Mouse (Mus musculus) lung, embryonic 14.5 days (tissue): ENCODE data around the gene A730061H03Rik. TPM values are rescaled to one million over a fixed set of nuclear protein-coding genes. Genes with fewer than 3 reads are reported as not detected.

Source experiments
- ATAC-seq: fragments of 200-750 bp; cut with Nextera tagmentation; 2 replicates; pipeline ENCODE4 v1.8.0; 2017; ENCODE audit warnings: mild to moderate bottlenecking, moderate TSS enrichment, moderate library complexity; ENCODE audit not compliant: insufficient read depth
- DNase-seq: peaks from one replicate; pipeline ENCODE4 v3.0.0-alpha.2; 2015
- H3K27ac ChIP-seq: fragments of 300-500 bp; sonication (generic); 2 replicates; pipeline ENCODE4 v1.5.1; 2014; ENCODE audit warnings: low read depth, mild to moderate bottlenecking, moderate library complexity
- H3K27me3 ChIP-seq: fragments of 300-500 bp; sonication (generic); 2 replicates; pipeline ENCODE4 v1.6.1; 2014; ENCODE audit warnings: low read length, control low read depth; ENCODE audit not compliant: insufficient read depth
- H3K36me3 ChIP-seq: fragments of 300-500 bp; sonication (generic); 2 replicates; pipeline ENCODE4 v1.6.1; 2014; ENCODE audit warnings: control low read depth; ENCODE audit not compliant: insufficient read depth
- H3K4me1 ChIP-seq: fragments of 300-500 bp; sonication (generic); 2 replicates; pipeline ENCODE4 v1.6.1; 2014; ENCODE audit warnings: antibody characterized with exemption, control low read depth; ENCODE audit not compliant: insufficient read depth
- H3K4me2 ChIP-seq: fragments of 300-500 bp; sonication (generic); 2 replicates; pipeline ENCODE4 v1.6.1; 2014; ENCODE audit warnings: mild to moderate bottlenecking
- H3K4me3 ChIP-seq: fragments of 300-500 bp; sonication (generic); 2 replicates; pipeline ENCODE4 v1.5.1; 2014; ENCODE audit warnings: low read depth, low read length
- H3K9ac ChIP-seq: fragments of 300-500 bp; sonication (generic); 2 replicates; pipeline ENCODE4 v1.6.1; 2014
- H3K9me3 ChIP-seq: fragments of 300-500 bp; sonication (generic); 2 replicates; pipeline ENCODE4 v1.6.1; 2016; ENCODE audit warnings: low read depth, low read length, control low read depth
- CTCF ChIP-seq: IDR thresholded peaks from 2 replicates; pipeline ENCODE4 v1.5.1; 2016; ENCODE audit warnings: antibody characterized with exemption, low read depth
- WGBS: fragments of 180-500 bp; shearing (Covaris S2); extraction: QIAGEN DNeasy Blood & Tissue Kit; methylation state at CpG from one replicate; pipeline ENCODE4 v1.1.7; 2014; 5-methylcytosine and 5-hydroxymethylcytosine counted together
- polyA plus RNA-seq: library from polyadenylated mRNA; unstranded; fragments of >200 nt; fragmentation: Nextera tagmentation; extraction: Ambion mirVana; gene quantifications from 2 replicates; pipeline ENCODE4 v1.2.1, GENCODE M21; 2014

Gene A730061H03Rik
- polyA plus RNA-seq, 1 experiment from 2014 or later, result 1.2 TPM

GRCm38 (mm10) chr14:55598521-55599390 lies 38.5 kb upstream of the A730061H03Rik start:
- ATAC-seq (no peak), DNase-seq (no peak)
- Histone ChIP-seq H3K27me3 (no peaks in the 10 kb centered on the region), H3K36me3 (peaks cover 79% of the 10 kb centered on the region), H3K4me1 (no peaks in the 10 kb centered on the region), H3K9me3 (no peaks in the 10 kb centered on the region), H3K4me2 (no peak overlapping the region), H3K4me3 (no peak overlapping the region), H3K9ac (no peak overlapping the region), H3K27ac (no peak overlapping the region)
- 92% methylated on average over 21 of the region's 21 CpGs for WGBS
- TF ChIP-seq CTCF, result no peak

GRCm38 (mm10) chr14:55596036-55596690 lies 36.0 kb upstream of the A730061H03Rik start:
- TF ChIP-seq CTCF, result no peak
- WGBS, result 80% methylated on average over 13 of the region's 13 CpGs
- Histone ChIP-seq H3K27ac (no peak overlapping the region), H3K9ac (no peak overlapping the region), H3K4me2 (no peak overlapping the region), H3K36me3 (peaks cover 64% of the 10 kb centered on the region), H3K9me3 (no peaks in the 10 kb centered on the region), H3K4me1 (peaks cover 6% of the 10 kb centered on the region; the same call in 1 of the 2 replicates), H3K4me3 (no peak overlapping the region), H3K27me3 (no peaks in the 10 kb centered on the region)
- peak; percentile 27 for DNase-seq
- ATAC-seq, result no peak

- H3K9me3 ChIP-seq, result no peaks in the 10 kb centered on the region
- peak overlapping the region; percentile 79 for H3K9ac ChIP-seq
- peak overlapping the region; percentile 88 for H3K4me3 ChIP-seq
- H3K36me3 ChIP-seq, result peaks cover 42% of the 10 kb centered on the region
- H3K27me3 ChIP-seq, result no peaks in the 10 kb centered on the region
- TF ChIP-seq CTCF, result no peak
- peak overlapping the region; percentile 94; the same call in 1 of the 2 replicates for H3K27ac ChIP-seq
- peaks cover 6% of the 10 kb centered on the region; the same call in 1 of the 2 replicates for H3K4me1 ChIP-seq
- 2% methylated on average over 16 of the region's 16 CpGs for WGBS
- peak; percentile 17 for DNase-seq
- ATAC-seq, result no peak
- peak overlapping the region; percentile 94 for H3K4me2 ChIP-seq
These were observed 32.0 kb upstream of the A730061H03Rik start for GRCm38 (mm10) chr14:55592226-55592625.

GRCm38 (mm10) chr14:55591331-55591891 lies 31.2 kb upstream of the A730061H03Rik start, which contains the start of gene Rnf31:
Rnf31 (plus strand) TSS chr14:55591708.
- no peaks in the 10 kb centered on the region for H3K9me3 ChIP-seq
- H3K4me2 ChIP-seq, result peak within 1 kb of the TSS; percentile 94
- no peak for TF ChIP-seq CTCF
- DNase-seq, result peak; percentile 96
- H3K4me1 ChIP-seq, result peaks cover 6% of the 10 kb centered on the region; the same call in 1 of the 2 replicates
- peak within 1 kb of the TSS; percentile 79 for H3K9ac ChIP-seq
- H3K27ac ChIP-seq, result peak within 1 kb of the TSS; percentile 94
- ATAC-seq, result peak; percentile 93
- H3K4me3 ChIP-seq, result peak within 1 kb of the TSS; percentile 88
- no peaks in the 10 kb centered on the region for H3K27me3 ChIP-seq
- peaks cover 40% of the 10 kb centered on the region for H3K36me3 ChIP-seq
- under 1% methylated on average over 31 of the region's 33 CpGs for WGBS

GRCm38 (mm10) chr14:55590748-55591330 lies 30.6 kb upstream of the A730061H03Rik start, which contains the start of gene Psme2:
Psme2 (minus strand) TSS chr14:55591113.
- Histone ChIP-seq H3K9me3 (no peaks in the 10 kb centered on the region), H3K27ac (peak within 1 kb of the TSS; percentile 94), H3K4me2 (peak within 1 kb of the TSS; percentile 94), H3K27me3 (no peaks in the 10 kb centered on the region), H3K4me1 (peaks cover 6% of the 10 kb centered on the region; the same call in 1 of the 2 replicates), H3K4me3 (peak within 1 kb of the TSS; percentile 88), H3K36me3 (peaks cover 34% of the 10 kb centered on the region), H3K9ac (peak within 1 kb of the TSS; percentile 79)
- ATAC-seq (peak; percentile 98), DNase-seq (peak; percentile 98)
- TF ChIP-seq CTCF, result no peak
- WGBS, result under 1% methylated on average over 22 of the region's 22 CpGs

- DNase-seq, result no peak
- 81% methylated on average over 11 of the region's 11 CpGs for WGBS
- Histone ChIP-seq H3K4me1 (peaks cover 12% of the 10 kb centered on the region; the same call in 1 of the 2 replicates), H3K9ac (peak overlapping the region; percentile 63), H3K4me3 (peak overlapping the region; percentile 88), H3K9me3 (no peaks in the 10 kb centered on the region), H3K4me2 (peak overlapping the region; percentile 94), H3K36me3 (peaks cover 25% of the 10 kb centered on the region), H3K27me3 (no peaks in the 10 kb centered on the region), H3K27ac (no peak overlapping the region)
- no peak for TF ChIP-seq CTCF
- ATAC-seq, result no peak
These were observed 29.7 kb upstream of the A730061H03Rik start for GRCm38 (mm10) chr14:55589771-55590448.
